Mouse (Mus musculus): ENCODE measurements around the gene Fam57b. TPM values are rescaled to one million over a fixed set of nuclear protein-coding genes. Genes with fewer than 3 reads are reported as not detected.

Gene Fam57b
- polyA plus RNA-seq, 1 experiment: 2.9 TPM

DNA sequence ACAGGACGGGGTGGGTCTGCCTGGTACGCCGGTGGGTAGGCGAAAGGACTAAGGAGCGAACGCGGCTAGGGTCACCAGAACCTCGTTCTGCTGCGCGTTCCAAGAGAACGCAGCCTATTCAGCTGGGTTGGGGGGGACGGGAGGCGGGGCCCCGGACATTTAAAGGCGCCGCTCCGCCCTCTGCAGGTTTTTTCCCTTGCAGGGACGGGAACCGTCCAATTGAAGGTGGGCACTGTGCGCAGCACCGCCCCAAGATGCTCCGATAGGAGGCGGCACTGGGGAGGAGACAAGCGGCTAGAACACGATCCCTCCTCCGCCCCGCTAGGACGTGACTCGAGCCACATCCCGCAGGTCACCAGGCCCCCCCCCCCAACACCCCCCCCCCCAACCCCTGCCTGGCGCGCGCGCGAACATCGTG is 1.6 kb downstream of the Fam57b start:
- peak; percentile 88 for DNase-seq (ENCODE audit: low spot score)

DNA sequence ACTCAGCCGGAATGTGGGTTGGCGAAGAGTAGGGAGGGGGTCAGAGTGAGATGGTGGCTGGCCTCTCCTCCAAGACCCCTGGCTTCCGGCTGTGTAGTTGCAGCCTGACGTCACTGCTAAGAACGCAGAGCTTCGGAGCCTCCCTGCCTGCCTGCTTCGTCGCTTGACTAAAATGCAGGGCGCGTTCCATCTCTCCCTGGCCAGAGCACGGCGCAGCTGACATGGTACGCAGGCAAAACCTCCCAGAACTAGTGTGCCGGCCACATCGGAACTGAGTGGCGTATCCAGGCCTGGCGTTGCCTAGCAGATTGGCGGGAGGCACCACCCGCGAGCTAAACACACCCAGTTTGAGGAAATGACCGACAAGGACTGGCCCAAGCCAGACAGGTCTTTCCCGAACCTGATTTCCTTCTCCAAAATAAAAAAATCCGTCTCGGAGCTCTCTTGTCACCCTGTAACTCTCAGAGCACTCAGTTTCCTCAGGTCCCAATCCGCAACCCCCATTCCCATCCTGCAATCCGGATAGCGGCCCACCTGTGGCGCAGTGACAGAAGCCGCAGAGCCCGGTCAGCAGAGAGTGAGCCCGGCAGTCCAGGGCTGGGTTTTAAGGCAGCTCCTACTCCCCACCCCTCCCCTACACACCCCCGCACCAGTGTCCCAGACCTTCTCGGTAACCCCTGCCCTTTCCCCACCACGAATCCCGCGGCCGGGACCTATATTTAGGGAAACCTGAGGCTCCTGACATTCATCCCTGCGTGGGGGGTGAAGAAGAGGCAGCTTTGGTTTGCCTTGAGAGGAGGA is 2.2 kb downstream of the Fam57b start:
- DNase-seq (ENCODE audit: low spot score): peak; percentile 80

DNA sequence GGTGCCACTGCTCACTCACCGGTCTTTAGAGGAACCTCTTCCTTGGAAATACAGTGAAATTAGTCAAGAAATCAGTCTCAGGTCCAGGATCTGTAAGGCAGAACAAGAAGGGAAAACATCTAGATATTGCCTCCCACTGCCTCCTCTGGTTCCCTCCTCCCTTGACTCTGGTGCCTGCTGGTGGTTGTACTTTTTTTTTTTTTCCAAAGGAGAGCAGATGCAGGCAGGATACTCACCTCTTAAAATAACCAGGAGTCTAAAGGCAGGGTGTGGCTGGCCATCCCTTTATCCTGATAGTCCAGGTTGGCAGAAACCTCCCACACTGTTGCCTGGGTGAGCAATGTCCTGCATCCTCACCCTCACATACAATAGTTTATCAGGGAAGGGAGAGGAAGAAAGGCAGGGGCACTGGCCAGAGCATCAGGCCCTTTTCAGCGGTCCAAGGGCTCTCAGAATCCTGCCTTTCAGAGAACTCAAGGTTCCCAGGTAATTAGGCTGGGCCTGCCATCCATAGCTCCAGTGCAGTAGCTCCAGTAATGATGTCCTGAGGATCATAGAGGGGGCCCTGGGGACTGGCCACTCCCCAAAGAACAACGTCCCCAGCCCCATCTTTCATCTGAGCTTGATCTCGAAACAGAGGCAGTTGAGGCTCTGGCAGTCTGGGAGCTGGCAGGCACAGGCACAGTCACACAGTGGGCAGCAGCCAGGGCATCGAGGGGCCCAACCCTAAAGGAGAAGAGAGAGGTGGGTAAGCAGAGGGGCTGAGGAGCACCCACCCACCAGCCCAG is 3.0 kb downstream of the Fam57b start:
- DNase-seq (ENCODE audit: low spot score): no peak

DNA sequence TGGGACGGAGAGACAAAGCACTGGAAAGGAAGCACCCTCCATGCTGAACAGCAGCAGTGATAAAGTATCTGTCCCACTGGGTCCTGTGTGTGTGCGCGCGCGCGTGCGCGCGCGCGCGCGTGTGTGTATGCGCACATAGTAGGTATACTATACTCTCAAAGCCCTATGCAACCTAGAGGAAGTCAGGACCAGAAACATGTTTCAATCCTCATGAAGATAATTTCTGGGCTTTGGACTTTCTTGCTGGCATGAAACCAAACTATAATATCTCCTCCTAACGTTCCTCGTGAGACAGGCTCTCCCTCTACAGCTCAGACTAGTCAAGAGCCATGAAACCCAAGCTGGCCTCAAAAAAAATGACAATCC is 3.6 kb downstream of the Fam57b start:
- DNase-seq (ENCODE audit: low spot score): no peak

DNA sequence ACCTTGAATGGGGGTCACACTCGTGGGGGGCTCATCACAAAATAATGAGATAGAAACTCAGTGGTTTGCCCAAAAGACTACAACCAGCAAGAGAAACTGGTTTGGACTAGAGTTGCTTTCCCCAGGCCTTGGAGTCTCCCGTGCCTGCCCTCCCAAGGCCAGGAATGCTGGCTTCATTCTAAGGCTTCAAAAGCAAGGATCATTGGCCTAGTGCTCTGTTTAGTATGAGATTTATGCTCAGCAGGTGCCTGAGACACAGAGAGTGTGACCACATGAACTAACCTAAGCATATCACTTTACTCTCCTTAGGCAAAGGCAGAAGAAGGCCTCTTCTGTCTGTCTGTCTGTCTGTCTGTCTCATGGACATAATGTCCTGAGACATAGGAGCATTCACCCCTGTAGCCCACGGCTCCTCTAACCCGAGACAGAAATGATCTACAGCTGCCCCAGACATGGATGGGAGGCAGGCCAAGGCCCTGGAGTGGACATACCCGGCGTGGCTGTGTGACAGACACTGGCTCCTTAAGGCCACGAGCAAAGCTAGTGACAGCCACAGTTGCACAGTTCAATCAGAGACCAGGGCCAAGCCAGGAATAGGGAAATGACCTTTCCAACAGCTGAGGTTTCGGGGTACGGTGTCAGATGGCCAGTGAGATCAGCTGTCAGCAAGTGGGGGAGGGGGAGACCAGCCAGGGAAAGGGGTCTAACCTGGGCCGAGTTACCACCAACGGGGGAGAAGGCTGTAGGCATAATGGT is 4.8 kb downstream of the Fam57b start:
- no peak for DNase-seq (ENCODE audit: low spot score)

DNA sequence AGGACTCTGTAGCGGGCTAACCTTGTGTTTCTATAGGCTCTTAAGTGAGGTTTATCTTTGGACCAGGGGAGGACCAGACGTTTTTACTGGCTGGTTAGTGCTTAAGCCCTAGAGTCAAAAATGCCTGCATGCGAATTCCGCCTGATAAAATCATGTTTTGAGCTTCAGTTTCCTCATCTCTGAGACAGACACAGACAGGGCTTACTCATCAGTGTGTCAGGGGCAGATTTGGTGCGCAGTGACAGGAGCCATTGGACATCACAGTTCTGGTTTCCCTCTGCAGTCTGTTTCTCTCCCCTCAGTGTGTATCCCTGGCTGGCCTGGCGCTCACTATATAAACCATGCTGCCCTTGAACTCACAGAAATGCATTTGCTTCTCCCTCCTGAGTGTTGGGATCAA is 5.7 kb downstream of the Fam57b start:
- DNase-seq (ENCODE audit: low spot score): no peak

DNA sequence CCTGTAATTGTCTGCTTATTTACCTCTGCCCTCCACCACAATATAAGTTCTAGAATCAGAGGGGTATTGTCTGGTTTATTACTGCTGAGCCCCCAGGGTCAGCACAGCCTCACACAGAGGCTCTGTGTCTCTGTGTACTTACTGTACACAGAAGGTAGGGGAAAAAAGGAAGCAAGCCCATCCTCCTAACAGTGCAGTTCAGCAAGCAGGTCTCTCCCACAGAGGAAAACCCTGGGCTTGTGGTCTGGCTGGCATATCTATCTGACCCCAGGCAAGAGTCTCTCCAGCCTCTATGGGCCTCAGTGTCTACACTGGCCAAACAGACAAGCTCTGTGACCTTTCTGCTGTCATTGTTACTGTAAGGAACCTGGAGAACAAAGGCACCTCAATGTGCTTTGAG is 6.3 kb downstream of the Fam57b start:
- DNase-seq (ENCODE audit: low spot score): no peak

DNA sequence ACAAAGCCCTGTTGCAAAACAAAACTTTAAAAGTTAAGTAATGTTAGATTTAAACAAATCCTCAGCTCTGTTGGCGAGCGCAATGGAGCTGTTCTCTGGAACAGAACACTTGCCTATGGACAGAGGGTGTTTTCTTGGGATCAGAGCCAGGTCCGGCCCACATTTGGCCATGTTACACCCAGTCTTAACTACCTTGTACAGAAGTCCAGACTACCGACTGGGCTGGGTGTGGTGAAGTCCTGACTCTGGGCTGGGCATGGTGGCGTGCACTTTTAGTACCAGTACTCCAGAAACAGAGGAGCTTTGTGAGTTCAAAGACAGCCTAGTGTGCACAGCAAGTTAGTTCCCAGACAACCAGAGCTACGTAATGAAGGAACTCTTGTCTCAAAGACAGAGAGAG is 9.5 kb downstream of the Fam57b start:
- no peak for DNase-seq (ENCODE audit: low spot score)

DNA sequence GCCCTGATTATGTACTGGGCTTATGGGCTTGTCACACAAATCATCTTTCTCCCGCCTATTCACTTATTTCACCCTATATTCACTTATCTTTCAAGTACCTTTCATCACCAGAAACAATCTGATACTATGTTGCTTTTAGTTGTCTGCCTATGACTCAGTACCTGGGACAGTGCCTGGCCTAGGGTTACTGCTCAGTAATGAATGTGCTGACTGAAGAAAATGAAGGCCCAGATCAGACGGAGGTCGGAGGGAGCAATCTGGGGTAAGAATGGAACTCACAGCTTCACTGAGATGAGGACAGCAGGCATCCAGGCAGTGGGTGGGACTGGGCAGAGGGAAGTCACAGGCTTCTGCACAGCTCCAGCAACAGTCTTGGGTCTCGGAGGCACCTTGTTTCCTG is 9.9 kb downstream of the Fam57b start:
- no peak for DNase-seq (ENCODE audit: low spot score)

DNA sequence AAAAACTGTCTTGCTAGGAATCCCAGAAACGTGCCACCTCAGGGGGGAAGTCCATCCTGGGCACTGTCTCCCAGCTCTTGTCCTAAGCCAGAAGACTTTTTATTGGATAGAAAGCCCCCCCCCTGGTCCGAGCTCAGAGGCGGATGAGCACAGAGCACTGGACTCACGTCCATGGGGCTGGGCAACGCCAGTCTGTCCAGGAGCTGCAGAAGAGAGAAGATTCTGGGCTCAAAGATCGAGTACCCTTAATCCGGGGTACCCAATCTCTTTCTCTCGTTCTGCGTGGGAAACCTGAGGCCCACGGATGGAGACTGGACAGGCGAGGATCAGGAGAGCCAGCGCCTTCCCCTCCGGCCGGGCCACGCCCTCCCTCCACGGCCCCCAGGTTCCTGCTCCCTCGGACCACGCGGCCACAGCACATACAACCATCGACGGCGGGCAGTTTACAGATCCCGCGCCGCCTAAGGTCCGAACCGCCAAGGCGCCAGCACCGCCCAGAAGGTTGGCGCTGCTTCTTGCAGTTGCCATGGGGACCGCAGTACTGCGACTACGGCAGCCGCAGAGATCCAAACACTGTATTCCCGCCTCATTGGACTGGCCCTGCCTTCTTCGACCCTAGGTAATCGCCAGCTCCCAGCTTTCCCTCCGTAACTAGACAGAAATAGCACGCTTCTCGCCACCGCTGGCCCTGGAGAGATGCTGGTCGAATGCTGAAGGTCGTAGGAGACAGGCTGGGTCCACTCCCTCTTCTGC is 11.4 kb downstream of the Fam57b start:
- peak; percentile 67 for DNase-seq (ENCODE audit: low spot score)

DNA sequence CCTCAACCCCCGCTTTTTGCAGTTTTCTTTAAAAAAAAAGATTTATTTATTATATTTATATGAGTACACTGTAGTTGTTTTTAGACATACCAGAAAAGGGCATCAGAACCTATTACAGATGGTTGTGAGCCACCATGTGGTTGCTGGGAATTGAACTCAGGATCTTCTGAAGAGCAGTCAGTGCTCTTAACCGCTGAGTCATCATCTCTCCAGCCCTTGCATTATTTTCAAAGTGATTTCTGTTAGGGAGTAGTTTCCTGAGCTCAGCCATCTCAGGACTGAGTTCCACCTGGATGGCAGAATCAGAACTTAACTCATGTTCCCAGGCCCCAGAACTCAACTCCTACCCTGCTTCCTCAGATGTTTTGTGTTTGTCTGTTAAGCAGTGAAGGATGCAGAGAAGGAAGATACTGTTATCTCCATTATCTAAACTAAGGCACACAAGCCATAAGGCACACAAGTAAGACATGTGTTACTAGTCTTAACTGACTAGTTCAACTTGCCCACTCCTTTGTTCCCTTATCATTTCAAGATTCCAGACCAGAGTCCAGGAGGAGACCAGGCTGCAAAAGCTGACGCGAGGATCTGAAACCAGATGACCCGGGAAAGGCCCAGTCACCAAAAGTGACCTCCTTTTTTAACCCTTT is 12.4 kb downstream of the Fam57b start:
- no peak for DNase-seq (ENCODE audit: low spot score)

DNA sequence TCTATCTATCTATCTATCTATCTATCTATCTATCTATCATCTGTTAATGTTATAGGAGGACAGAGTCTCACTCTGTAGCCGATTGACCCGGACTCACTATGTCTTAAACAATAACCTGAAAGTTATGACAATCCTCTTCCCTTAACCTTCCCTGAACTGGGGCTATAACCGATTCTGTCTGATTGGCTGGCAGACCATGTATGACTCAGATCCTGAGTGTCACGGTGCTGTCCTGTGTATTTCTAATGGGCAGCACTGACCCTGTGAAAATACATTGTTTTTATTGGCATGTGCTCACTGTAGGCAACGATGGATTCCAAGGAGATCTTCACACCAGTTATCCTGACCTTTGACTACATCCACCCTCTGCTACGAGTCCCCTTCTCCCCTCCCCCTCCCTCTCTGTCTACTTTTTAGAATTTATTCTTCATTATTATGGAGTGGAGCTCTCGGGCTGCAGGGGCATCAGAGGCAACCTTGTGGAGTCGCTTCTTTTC is 18.3 kb downstream of the Fam57b start:
- no peak for DNase-seq (ENCODE audit: low spot score)

DNA sequence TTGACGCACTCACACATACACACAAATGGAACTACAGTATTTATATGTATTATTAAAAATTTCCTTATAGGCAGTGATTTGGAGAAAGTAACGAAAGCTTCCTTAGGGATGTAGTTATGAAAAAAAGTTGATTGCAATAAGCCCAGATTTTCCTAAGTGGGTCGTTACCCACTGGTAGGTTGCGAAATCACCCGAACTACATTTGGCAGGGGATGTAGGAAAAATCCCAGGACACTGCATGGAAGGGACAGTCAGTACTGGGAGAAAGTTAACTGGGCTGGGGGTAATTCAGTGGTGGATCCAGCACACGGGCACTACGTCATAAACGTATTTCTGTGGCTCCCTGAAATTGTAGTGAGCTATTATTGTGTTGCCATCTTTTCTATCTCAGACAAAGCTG is 19.0 kb downstream of the Fam57b start:
- DNase-seq (ENCODE audit: low spot score): no peak

DNA sequence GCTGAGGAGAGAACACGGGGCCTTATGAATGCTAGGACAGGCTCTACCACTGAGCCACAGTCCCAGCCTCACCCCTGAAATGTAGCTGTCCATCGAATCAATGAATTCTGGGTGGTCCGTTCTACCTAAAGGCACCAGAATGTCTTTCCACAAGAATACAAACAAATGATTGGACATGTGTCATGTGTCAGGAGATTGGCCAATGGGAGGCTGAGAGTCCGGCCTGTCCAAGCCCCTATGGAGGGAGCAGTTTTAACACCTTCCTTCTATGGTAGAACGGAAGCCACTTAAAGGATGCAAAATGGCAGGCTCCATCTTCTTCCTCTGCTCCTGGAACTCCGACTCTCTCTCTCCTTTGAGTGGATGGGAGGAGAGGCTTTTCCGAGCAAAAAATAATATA is 20.1 kb downstream of the Fam57b start:
- DNase-seq (ENCODE audit: low spot score): no peak

DNA sequence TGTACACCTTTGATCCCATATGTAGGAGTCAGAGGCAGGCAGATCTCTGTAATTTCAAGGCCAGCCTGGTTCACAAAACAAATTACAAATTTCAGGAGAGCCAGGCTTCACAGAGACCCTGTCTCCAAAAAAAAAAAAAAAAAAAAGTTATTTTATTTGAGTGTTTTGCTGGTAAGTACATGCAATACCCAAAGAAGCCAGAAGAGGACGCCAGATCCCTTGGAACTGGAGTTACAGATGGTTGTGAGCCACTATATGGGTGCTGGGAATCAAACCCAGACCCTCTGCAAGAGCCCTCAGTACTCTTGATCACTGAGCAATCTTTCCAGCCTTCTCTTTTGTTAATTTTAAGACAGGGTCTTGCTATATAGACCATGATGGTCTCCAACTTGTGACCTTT is 21.4 kb downstream of the Fam57b start:
- DNase-seq (ENCODE audit: low spot score): no peak

DNA sequence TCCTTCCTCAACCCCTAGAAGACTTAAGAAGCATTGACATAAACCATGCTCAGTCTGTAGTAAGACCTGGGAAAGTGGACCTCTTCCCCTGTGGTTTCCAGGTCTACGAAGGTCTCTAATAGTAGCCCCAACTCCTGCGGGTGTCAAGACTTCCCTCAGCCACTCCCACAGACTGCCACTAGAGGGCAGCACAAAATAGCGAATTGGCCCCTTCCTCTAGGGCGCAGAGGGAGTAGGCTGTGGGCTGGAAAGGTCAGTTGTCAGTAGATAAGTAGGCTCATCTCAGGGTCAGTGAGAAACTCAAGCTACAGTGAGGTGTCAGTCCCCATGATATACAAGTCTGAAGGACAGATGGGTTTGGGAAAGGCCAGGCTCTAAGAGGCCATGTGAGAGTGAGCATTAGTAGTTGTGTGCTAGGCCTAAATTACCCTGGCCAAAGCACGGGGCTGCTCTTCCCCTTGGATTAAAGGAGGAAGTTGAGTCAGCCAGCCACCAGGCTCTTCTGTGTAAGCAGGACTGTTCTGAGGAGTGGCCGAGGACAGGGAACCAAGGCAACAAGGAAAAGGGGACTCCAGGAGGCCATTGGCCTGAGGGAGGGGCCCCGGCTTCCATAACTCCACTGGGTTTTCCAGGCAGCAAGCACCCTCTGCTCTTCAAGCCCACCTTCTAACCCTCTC is 24.5 kb downstream of the Fam57b start:
- peak; percentile 54 for DNase-seq (ENCODE audit: low spot score)

DNA sequence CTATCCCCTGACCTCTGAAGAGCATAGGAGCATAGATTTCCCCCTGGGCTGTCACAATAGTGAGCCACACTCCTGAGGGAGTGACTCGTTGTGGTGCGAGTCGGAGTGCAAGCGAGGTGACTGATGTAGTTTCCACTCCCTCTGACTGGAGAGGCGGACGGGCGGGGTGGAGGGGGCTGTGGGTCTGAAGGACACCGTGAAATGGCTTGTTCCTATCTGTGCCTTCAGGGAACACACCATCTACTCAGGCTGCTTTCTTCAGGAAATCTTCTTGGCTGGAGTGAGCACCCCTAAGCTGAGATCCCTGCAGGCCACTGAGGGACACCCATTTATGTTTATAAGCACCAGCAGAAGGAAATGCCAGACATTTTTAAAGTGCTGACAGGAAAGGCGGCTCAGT is 25.3 kb downstream of the Fam57b start:
- DNase-seq (ENCODE audit: low spot score): no peak

DNA sequence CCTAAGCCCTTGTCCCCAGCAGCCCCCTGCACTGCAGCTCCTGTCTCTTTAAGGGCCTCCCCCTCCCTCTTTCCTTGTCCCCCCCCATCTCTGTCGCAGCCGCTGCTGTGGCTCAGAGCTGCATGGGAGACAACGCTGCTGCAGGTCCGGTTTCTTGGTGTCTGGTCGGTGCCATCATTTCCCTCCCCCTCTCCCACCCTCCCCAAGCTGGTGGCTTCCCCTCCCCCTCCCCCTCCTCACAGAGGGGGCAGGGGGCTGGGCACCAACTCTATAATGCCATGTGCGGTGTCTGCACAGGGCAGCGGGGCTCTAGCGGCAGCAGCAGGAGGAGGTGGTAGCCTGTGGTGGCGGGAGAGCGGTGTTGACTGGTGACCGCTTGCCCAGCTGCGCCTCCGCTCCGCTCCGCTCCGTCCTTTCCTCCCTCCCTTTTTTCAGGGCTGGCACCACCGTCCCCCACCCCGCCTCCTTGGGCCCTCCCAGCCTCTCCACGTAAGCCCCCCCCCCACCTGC is 25.8 kb downstream of the Fam57b start:
- DNase-seq (ENCODE audit: low spot score): no peak

DNA sequence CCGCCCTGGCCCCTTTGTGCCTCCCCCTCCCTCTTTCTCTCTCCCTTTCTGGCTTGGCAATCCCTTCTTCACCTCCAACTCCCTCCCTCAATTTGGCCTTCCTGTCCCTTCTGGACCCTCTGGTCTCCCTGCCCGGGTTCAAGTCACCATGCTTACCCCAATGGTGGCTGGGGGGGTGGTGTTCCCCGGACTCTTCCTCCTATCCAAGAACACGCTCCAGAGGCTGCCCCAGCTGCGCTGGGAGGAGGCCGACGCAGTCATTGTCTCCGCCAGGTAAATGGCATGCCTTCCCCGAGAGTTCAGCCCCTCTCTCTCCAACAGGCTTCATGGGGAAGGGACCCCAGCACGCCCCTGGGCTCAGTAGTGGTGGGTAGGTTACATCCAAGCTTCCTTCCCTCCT is 26.5 kb downstream of the Fam57b start:
- DNase-seq (ENCODE audit: low spot score): no peak

DNA sequence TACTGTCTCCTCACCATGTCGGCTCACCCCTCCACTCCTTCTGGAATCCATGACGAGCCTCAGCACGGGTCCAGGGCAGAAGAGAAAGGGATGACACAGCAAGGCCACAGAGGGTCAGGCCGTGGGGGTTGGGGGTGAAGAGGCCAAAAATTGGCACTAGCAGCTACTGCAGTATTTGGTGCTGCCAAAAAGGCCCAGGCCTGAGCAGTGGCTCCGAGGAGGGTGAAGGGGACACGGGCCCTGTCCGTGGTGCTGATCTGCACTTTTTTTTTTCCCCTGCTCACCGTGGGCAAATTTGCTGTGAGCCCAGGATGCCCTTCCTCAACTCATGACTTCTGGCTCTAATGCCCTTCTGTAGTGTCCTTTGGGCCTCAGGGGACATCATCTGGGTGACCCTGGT is 27.9 kb downstream of the Fam57b start:
- DNase-seq (ENCODE audit: low spot score): no peak
